Mouse (Mus musculus) spleen, adult 18-20 months (tissue): Measurements from ENCODE around the gene Zfp429.
A peak's percentile ranks its signal among the peaks of the same experiment; 100 is the strongest.
"Not testable (repeated sequence)": the region's sequence is repeated elsewhere in the genome, so short reads cannot be mapped to it uniquely, and the experiment has no call there.

ENCODE experiments used
- DNase-seq, 2 experiments: peaks; one replicate each; pipeline ENCODE4 v3.0.0; 2022; ENCODE audit warnings: mixed read lengths in 2 of 2

Gene Zfp429

DNA sequence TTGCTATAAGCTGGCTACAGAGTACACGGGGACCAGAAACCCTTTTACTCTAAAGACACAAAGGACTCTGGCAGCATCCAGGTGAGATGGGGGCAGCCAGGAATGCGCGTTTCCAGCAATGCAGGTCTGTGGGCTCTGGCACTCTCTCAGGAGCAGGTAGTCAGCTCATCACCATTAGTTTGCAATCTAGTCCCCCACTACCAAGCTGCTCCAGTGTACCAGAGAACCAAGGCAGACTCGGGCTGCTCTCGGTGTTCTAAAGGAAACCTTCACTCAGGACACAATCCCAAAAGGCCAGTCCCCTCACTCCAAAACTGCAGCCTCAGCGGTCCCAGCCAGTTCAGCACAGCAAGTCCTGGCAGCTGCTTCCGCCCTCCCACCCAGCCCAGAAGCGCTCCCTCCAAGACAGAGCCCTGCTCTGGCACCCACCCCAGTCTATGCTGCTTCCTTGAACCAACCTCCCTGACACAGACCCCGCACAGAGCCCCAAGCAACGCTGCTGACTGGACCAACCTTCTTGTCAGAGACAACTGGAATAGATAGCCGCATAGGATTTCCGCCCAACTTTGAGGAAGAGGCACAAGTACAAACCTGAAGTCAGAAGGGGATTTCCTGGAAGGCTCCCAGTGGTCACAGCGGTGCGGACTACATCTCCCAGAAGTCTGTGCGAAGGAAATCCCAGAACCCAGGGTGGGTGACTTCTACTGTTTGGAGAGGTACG lies at the start of gene Zfp429:
Gene Zfp429 (minus strand): TSS at position 637 of the 721 bp plus-strand sequence.
- DNase-seq: peak; percentile 60 to 71

GRCm38 (mm10) chr13:67437095-67437494 lies 37.5 kb upstream of the Zfp429 start:
- DNase-seq: not testable (repeated sequence)

DNA sequence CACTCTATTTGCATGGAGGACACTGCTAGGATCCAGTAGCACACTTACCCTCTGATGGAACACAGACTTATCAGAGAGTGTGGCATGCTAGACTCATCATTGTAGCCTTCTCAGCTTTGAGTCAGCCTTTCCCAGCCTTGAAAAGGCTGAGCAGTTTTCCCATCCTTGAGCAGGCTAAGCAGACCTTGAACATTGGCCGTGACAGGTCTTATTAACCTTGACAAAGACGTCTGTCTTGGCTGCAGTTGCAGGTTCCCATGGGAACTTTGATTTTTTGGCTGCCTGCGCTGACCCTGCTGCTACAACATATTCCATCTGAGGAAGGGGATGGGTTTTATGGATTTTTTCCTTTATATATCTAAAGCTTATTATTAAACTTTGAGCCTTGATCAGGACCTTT lies 28.5 kb upstream of the Zfp429 start:
- no peak for DNase-seq

DNA sequence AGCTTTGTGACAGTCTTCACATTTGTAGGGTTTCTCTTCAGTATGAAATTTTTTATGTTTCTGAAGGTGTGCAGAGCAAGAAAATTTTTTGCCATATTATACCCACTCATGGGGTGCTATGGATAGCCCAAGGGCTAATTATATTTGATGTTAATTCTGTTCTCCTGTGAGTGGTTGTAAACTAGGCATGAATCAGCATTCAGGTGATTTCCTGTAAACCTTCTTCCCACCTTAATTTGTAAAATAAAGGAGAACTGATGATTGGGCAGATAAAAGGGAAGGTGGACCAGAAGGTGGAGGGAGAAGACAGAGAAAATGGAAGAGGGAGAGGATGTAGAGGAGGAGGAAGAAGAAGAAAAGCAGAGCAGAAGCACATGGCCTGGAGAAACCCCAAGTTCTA lies 26.1 kb upstream of the Zfp429 start:
- DNase-seq: not testable (repeated sequence)

DNA sequence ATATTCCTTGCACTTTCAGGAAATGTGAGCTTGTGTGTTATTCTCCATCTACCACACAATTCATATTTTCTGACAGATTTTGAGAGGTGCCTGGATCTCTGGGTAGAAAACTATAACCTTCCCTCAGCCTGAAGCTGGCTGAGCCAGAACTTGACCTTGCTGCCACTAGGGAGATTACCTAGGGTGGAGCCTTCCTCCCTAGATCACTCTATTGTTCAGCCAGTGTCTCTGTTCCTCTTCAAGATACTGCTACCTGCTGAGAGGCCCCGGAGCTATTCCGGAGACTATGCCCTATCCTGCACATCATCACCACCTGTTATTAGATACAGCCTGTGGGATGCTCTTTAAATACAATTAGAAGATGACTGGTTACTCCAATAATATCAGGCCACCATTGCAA lies 22.9 kb upstream of the Zfp429 start:
- not testable (repeated sequence) for DNase-seq

DNA sequence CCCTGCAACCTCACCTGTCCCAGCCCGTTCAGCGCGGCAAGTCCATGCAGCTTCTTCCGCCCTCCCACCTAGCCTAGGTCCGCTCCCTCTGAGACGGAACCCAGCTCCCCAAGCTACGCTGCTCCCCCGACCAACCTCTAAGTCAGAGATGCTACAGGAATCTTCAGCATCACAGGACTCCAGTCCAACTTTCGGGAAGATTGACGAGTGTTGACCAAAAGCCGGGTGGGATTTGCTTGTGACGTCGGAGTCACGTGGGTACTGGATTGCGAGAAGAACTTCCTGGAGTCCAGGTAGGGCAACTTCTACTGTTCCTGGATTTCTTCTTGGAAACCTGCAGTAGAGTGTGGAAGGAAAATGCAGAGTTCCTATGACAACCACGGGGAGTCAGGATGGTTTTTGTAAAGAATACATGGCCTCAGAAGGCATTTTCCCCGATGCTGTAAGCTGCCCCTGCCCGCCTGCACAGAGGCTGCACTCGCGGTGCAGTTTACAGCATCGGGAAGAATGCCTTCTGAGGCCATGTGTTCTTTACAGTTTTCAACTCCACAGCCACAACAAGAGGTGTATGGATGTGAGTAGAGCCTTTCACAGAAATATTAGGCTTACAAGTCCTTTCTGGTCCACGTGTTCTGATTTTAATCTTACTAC lies 21.7 kb upstream of the Zfp429 start, which contains the start of gene Zfp459:
Gene Zfp459 (minus strand): TSS at position 212 of the 651 bp plus-strand sequence.
- peak; percentile 25 to 60 for DNase-seq

DNA sequence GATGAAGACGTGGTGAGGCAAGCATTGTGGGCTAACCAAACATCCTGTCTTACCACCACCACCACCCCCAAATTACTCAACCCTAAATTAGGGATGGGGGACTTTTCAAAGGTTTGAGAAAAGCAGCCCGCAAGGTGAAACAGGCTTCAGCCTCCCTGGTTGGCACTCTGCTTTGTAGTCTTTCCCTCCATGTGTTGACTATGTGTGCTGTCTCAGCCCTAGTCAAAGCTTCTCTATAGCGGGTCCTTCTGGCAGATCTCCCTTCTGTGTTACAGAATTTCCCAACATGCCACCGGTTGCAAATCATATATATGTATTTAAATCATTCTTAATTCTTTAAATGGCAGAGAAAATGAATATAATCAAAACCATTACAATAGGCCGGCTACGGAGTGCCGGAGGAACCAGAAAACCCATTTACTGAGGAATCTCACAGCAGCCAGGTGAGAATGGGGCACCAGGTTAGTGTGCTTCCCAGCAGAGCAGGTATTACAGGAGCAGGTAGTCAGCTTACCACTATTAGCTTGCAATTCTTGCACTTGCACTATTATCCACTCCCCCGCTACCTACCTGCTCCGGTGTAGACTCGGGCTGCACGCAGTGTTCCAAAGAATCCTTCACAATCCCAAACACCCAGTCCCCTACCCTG lies 21.1 kb upstream of the Zfp429 start:
- DNase-seq: no peak

DNA sequence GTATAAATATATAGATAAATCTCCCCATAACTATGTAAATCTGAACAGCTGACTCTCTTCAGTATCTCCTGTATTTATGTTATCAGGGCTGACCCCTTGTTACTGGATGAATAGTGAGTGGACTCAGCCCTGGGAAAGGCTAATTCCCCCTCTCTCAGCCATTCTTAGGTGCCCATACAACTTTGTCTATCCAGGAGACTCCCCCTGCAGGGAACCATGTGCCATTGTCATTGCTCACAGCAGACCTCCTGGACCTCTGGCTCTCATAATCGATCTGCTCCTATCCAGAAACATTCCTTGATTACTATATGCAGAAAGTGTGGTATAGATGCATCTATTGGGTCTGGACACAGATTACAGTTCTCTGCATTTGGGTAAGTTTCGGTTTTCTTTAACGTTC lies 17.2 kb upstream of the Zfp429 start:
- DNase-seq: no peak

DNA sequence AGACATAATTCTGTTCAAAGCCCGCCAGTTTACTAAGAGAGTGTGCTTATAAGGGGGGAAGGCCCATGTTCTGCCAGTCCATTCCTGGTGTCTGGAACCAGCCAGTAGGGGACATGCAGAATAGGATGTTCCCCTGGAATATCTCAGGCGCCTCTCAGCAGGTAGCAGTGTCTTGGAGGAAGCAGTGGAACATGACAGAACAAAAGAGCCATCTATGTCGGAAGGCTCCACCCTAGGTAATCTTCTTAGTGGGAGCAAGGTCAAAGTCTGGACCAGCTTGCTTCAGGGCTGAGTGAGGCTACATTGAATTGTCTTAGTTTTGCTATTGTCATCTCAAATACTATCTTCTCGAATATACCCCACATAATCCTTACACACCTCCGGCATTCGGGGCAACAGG lies 16.1 kb upstream of the Zfp429 start:
- no peak for DNase-seq

- DNase-seq: not testable (repeated sequence)
These were observed 14.0 kb upstream of the Zfp429 start for GRCm38 (mm10) chr13:67413634-67414033.

GRCm38 (mm10) chr13:67376255-67376654 lies 23.4 kb downstream of the Zfp429 start:
- not testable (repeated sequence) for DNase-seq

DNA sequence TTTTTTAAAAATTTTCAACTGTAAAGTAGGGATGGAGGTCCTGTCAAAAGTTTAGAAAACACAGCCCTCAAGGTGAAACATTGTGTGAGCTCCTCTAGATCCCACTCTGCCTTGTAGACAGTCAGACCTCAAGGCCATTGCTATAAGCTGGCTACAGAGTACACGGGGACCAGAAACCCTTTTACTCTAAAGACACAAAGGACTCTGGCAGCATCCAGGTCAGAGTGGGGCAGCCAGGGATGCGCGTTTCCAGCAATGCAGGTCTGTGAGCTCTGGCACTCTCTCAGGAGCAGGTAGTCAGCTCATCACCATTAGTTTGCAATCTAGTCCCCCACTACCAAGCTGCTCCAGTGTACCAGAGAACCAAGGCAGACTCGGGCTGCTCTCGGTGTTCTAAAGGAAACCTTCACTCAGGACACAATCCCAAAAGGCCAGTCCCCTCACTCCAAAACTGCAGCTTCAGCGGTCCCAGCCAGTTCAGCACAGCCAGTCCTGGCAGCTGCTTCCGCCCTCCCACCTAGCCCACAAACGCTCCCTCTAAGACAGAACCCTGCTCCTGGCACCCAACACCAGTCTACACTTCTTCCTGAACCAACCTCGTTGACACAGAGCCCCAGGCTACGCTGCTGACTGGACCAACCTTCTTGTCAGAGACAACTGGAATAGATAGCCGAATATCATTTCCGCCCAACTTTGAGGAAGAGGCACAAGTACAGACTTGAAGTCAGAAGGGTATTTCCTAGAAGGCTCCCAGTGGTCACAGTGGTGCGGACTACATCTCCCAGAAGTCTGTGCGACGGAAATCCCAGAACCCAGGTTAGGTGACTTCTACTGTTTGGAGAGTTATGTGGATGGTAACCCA lies 24.3 kb downstream of the Zfp429 start, which contains the start of the genes Gm28041 and Zfp456:
Gene Gm28041 (minus strand): TSS at position 684 of the 862 bp plus-strand sequence.
Gene Zfp456 (minus strand): TSS at position 761 of the 862 bp plus-strand sequence.
- DNase-seq: peak; percentile 72 to 81

DNA sequence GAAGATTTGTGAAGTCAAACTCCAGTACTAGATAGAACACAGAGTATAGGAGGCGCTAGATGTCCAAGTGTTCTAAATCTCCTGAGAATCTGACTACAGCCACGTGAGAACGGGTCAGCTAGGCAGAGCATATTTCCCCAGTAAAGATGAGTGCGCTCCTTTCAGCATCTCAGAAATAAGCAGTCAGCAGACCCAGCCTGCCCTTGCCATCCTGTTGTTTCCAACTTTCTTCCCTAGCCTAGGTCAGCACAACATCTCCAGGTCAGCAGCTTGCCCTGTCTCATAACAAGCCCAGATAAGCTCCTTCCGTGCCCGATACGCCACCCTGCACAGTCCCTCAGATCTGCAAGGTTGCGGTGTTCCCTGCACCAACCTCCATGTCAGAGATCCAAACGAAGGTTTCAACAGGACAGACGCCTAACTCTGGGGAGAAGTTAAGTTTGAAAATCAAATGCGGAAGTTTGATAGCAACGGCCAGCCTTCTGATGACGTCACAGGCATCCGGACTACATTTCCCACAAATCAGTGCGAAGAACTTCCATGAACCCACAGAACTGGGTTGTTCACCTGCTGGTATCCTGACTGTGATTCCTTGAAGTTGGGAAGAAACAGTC lies 39.4 kb downstream of the Zfp429 start, which contains the start of the genes Gm28044 and Zfp953:
Gene Gm28044 (minus strand): TSS at position 406 of the 614 bp plus-strand sequence.
Gene Zfp953 (minus strand): TSS at position 475 of the 614 bp plus-strand sequence.
- DNase-seq: peak; percentile 76 to 88

DNA sequence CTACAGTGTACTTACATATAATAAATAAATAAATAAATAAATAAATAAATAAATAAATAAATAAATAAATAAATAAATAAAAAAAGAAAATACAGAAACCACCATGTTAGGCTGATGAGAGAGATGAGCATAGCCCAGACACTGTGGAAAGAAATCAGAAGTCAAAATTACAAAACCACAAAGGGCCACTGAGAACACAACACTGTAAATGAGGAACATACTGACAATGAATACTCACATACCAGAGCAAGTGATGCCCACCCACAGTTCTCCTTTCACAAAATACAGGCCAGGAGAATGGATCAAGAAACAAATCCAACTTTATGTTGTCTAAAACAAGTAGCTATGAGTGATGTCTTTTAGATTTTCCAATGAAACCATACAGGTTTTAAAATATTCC lies 47.8 kb downstream of the Zfp429 start:
- DNase-seq: no peak

DNA sequence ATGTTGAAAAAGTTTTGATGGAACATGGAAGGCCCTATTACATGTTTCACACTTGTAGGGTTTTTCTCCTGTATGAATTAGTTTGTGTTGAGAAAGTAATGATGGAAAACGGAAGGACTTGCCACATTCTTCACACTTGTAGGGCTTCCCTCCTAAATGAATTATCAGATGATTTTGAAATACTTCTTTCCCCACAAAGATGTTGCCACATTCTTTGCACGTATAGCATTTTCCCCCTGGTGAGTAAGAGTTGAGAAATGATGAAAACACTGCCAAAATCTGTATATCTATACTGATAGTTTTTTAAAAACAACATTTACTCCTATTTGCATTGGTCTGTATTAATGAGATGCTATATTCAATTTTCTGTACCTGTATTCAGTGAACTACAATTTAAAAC lies 56.2 kb downstream of the Zfp429 start:
- DNase-seq: no peak
